Mouse (Mus musculus): ENCODE measurements at regions not wholly inside any gene's neighbourhood (a gene's known extent, or its start where the extent isn't known, plus 50 kb on each side); places are given as distances from the start of the nearest gene placed in this dataset.
A peak's percentile ranks its signal among the peaks of the same experiment; 100 is the strongest.

DNA sequence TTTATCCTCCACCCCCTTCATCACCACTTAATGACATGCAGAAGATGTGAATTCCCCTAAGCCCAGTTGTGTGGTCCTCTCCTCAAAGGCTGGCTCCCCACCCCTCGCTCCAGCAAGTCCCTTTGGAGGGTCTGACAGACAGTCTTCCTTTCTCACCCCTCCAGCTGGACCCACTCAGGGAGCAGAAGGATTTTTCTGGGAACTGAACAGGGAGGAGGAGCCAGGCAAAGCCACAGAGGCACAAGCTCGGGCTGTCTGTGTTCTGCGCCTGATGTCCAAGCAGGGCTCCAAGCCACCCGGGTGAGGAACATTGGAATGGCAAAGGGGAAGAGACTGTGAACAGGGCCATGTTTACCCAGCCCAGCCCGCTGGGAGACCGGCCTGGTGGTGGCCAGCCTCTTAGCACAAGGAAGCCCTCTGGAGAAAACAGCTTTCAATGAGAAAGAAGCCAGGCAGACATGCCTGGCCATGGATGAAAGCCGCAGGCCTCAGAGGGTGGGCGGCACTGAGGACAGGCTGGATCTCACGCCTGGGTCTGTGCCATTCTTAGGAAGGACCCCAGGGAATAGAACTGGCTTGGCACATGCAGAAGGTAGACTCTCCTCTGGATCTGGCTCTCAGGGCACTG, 211.5 kb upstream of the Cxcr4 start:
- no peak for ATAC-seq (ENCODE audit: insufficient number of reproducible peaks, insufficient read depth, low FRiP score, low TSS enrichment)
- H3K27me3 ChIP-seq = 0 out of 2 replicates have a peak, but pooled peaks cover 2% of the 10 kb centered on the region
- H3K9me3 ChIP-seq = no peaks in the 10 kb centered on the region
- no peaks in the 10 kb centered on the region for H3K36me3 ChIP-seq
- no peak overlapping the region for H3K27ac ChIP-seq
- H3K4me1 ChIP-seq = peaks cover 16% of the 10 kb centered on the region
- H3K4me3 ChIP-seq = no peak overlapping the region
- 31% methylated on average over 9 of the region's 9 CpGs for WGBS
- H3K4me2 ChIP-seq (replicated peaks) = 0 out of 2 replicates have a peak overlapping the region, but pooled peaks have one; percentile 11
- H3K9ac ChIP-seq = no peak overlapping the region

DNA sequence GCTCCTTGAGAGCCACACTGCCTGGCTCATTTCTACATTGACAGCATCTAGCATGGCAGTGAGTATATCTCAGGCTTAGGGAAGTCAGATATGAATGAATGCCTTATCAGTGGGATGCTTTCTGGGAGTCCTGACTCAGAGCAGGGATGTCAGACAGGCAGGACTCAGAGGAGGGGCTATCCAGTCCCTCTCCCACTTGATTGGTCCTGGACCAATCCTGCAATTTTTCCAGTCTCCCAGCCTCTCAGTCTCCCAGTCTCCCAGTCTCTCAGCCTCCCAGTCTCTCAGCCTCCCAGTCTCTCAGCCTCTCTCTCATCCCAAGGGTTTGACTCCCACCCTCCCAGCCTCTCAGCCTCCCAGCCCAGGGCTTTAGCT, 211.0 kb upstream of the Cxcr4 start:
- ATAC-seq (ENCODE audit: insufficient number of reproducible peaks, insufficient read depth, low FRiP score, low TSS enrichment) = no peak

DNA sequence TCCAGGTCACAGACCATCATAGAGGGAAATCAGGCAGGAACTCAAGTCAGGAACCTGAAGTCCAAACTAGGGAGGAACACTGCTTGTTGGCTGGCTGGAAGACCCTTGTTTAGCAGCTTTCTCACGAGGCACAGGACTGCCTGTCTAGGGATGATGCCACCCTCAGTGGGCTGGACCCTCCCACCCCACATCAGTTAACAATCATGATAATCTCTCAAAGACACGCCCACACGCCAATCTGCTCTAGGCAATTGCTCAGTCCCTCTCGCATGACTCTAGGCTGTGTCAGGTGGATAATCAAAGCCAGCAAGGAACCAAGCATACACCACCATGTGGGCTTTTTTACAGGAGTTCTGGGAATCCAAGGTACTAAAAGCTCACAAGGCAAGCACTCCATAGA, 206.6 kb upstream of the Cxcr4 start:
- WGBS = 63% methylated on average over 4 of the region's 4 CpGs

More for the DNA sequence above, 211.0 kb upstream of the Cxcr4 start:
- Histone ChIP-seq H3K9me3 (no peaks in the 10 kb centered on the region), H3K36me3 (no peaks in the 10 kb centered on the region), H3K4me1 (peaks cover 16% of the 10 kb centered on the region), H3K9ac (no peak overlapping the region), H3K4me2 (replicated peaks) (no peak overlapping the region), H3K4me3 (no peak overlapping the region), H3K27me3 (0 out of 2 replicates have a peak, but pooled peaks cover 2% of the 10 kb centered on the region), H3K27ac (no peak overlapping the region)

DNA sequence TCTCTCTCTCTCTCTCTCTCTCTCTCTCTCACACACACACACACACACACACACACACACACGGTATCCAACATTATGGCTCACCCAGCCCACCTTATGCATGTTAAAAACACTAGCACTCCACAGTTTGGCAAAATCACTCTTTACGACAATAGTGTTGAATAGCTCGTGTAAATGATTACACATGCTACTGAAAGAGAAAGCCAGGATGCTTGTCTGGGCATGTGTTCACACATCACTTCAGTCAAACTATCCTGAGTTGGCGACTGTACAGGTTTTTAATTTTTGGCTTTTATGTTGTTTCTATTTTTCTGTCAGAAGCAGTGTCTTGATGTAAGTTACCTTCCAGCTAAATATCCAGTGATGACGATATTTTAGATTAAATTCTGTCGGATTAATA, 203.6 kb upstream of the Cxcr4 start:
- H3K4me2 ChIP-seq (replicated peaks) = no peak overlapping the region
- H3K36me3 ChIP-seq = no peaks in the 10 kb centered on the region
- no peaks in the 10 kb centered on the region for H3K4me1 ChIP-seq
- WGBS = 81% methylated on average over 6 of the region's 6 CpGs
- H3K27ac ChIP-seq = no peak overlapping the region
- H3K4me3 ChIP-seq = no peak overlapping the region
- no peaks in the 10 kb centered on the region for H3K27me3 ChIP-seq
- no peaks in the 10 kb centered on the region for H3K9me3 ChIP-seq
- ATAC-seq (ENCODE audit: insufficient number of reproducible peaks, insufficient read depth, low FRiP score, low TSS enrichment) = no peak
- H3K9ac ChIP-seq = no peak overlapping the region

More for the DNA sequence above, 206.6 kb upstream of the Cxcr4 start:
- no peaks in the 10 kb centered on the region for H3K9me3 ChIP-seq
- H3K36me3 ChIP-seq = no peaks in the 10 kb centered on the region
- H3K27me3 ChIP-seq = 0 out of 2 replicates have a peak, but pooled peaks cover 2% of the 10 kb centered on the region
- no peak overlapping the region for H3K27ac ChIP-seq
- no peak overlapping the region for H3K4me2 ChIP-seq (replicated peaks)
- no peak overlapping the region for H3K9ac ChIP-seq
- ATAC-seq (ENCODE audit: insufficient number of reproducible peaks, insufficient read depth, low FRiP score, low TSS enrichment) = no peak; the same call in 1 of the 2 replicates
- no peak overlapping the region for H3K4me3 ChIP-seq
- H3K4me1 ChIP-seq = peaks cover 7% of the 10 kb centered on the region

DNA sequence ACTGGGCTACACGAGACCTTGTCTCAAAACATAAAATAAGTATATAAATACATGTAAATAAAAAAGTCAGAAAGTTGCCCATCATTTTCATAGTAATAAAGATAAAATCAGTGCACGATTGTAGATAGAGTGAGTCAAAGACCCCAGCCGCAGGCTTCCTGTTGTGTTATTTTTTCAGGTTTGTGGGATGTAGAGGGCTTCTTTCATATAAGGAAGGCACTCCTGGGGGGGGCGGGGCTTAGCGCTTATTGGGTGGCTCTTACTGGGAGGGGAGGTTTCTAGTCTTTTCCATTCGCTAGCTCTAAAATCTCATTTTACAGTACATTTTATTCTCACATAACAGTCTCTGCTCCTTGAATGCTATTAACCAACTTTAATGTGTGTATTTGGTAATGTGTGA, 198.8 kb upstream of the Cxcr4 start:
- ATAC-seq (ENCODE audit: insufficient number of reproducible peaks, insufficient read depth, low FRiP score, low TSS enrichment) = no peak

DNA sequence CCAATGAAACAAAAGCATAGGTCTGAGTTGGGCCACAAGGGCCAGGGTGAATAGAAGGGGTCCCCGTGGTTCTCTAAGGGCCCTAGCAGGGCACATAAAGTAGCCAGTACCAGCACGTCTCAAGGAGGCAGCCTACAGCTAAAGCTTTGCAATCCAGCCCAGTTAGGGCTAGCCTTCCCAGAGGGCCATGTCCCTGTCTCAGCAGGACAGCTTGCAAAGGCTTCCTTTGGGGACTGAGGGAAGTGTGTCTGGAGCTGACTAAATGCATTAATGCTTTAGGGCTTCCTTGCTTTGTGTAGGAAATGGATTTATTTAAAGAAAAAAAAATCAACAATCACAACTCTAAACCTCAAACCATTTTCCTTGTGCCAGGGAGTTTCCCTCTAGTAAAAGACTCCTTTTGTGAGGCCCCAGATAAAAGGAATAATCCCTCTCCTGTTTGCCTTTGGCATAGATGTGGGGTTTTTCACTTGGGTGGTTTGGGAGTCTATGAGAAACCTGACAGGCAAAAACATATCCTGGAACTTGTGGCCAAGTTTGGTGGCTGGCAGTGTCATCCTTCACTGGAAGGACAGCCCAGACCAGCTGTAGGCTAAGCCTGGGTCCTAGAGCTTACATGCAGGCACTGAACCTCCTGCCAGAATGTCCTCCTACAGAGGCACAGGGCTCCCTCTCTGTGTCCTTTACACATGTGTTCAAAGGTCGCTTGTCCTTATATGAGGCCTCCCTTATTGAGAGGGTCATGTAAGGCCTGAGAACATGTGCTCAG, 197.7 kb upstream of the Cxcr4 start:
- WGBS = 74% methylated on average over 3 of the region's 3 CpGs
- Histone ChIP-seq H3K36me3 (no peaks in the 10 kb centered on the region), H3K27me3 (no peaks in the 10 kb centered on the region), H3K4me3 (no peak overlapping the region), H3K27ac (no peak overlapping the region), H3K4me2 (replicated peaks) (no peak overlapping the region), H3K4me1 (no peaks in the 10 kb centered on the region), H3K9ac (no peak overlapping the region), H3K9me3 (no peaks in the 10 kb centered on the region)
- no peak for ATAC-seq (ENCODE audit: insufficient number of reproducible peaks, insufficient read depth, low FRiP score, low TSS enrichment)

More for the DNA sequence above, 198.8 kb upstream of the Cxcr4 start:
- H3K4me1 ChIP-seq = no peaks in the 10 kb centered on the region
- H3K4me3 ChIP-seq = no peak overlapping the region
- 90% methylated on average over 6 of the region's 6 CpGs for WGBS
- no peaks in the 10 kb centered on the region for H3K27me3 ChIP-seq
- no peak overlapping the region for H3K4me2 ChIP-seq (replicated peaks)
- no peak overlapping the region for H3K9ac ChIP-seq
- H3K27ac ChIP-seq = no peak overlapping the region
- H3K9me3 ChIP-seq = no peaks in the 10 kb centered on the region
- no peaks in the 10 kb centered on the region for H3K36me3 ChIP-seq

DNA sequence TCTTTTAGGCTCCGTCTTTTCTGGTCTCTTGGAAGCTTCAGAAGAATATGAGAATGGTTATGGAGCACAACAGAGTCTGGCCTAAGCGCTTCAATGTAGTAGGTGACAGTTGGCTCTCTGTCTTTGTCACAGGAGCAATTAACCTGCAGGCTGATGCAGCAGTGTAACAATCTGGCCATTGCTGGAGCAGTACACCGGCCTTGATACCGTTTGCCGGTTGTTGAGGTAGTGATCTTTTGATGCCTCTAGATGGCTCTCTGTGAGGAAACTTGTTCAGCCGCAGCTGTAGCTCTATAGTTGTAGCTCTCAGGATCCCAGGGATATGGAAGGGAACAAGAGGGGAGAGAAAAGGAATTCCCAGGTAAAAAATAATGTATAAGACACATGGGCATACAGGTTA, 196.1 kb upstream of the Cxcr4 start:
- H3K9me3 ChIP-seq = no peaks in the 10 kb centered on the region
- no peak overlapping the region for H3K4me2 ChIP-seq (replicated peaks)
- H3K4me1 ChIP-seq = no peaks in the 10 kb centered on the region
- H3K27me3 ChIP-seq = no peaks in the 10 kb centered on the region
- no peaks in the 10 kb centered on the region for H3K36me3 ChIP-seq
- WGBS = 56% methylated on average over 6 of the region's 6 CpGs
- no peak overlapping the region for H3K4me3 ChIP-seq
- no peak for ATAC-seq (ENCODE audit: insufficient number of reproducible peaks, insufficient read depth, low FRiP score, low TSS enrichment)
- H3K27ac ChIP-seq = no peak overlapping the region
- no peak overlapping the region for H3K9ac ChIP-seq

DNA sequence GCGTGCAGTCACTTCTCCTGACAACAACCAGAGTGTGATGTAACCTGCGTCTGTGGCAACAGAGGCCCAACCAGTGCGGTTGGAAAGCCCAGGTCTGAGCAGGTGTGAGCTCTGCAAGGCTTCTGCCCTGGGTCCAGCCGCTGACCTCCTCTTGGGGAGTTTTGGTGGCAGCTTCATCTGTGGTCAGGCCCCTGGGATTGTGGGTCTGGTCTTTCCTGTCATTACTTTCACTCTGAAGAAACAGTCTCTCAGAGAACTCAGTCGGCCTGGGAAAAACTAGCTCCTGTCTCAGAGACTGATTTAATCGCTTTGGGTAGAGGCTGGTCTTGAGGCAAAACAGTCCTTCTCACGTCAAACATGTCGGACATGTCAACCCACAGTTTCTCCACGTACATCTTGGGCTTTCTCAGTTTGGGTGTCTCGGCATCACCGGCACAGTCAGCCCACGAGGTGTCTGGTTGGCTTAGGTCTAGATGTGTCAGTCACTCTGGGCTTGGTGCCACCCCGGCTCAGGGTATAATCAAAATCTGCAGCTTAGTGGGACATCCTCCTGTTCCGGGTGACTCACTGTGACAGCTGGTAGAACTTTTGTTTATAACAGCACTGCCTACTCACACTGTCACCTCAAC, 195.0 kb upstream of the Cxcr4 start:
- Histone ChIP-seq H3K9ac (no peak overlapping the region), H3K27me3 (no peaks in the 10 kb centered on the region), H3K4me2 (replicated peaks) (no peak overlapping the region), H3K4me1 (no peaks in the 10 kb centered on the region), H3K36me3 (no peaks in the 10 kb centered on the region), H3K27ac (no peak overlapping the region), H3K9me3 (no peaks in the 10 kb centered on the region), H3K4me3 (no peak overlapping the region)
- WGBS = 85% methylated on average over 14 of the region's 14 CpGs
- no peak for ATAC-seq (ENCODE audit: insufficient number of reproducible peaks, insufficient read depth, low FRiP score, low TSS enrichment)

DNA sequence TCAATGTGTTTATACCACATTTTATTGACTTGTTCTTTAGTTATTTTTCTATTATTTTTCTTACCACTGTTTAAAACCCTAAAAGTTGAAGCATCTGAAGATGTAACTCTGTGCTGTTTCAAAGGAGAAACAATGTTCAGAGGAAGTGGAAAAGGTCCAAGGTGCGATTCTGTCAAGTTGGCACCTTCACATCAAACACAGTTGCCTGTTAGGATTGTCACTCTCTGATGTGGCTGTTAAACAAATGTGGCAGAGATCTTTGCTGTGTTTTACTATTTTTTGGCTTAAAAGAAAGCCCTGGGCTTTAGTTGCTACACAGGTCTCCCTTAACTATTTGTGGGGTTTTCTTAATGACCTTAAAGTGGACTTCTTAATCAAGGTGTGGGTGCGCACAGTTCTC, 190.2 kb upstream of the Cxcr4 start:
- WGBS = 86% methylated on average over 2 of the region's 2 CpGs

DNA sequence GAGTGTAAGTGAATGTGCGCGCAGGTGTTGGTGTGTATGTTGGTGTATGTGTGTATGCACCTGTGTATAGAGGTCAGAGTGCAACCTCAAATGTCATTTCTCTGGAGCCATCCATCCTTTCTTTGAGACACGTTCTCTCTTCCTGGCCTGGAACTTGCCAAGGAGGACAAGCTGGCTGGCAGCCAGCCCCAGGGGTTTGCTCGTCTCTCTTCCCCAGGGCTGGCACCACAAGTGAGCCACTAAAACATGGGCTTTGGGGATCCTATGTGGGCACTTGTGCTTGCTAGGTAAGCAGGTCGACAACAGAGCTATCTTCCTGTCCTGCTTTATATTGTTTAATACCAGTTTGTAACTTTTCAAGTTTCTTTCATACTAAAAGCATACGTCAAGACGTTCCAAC, 189.8 kb upstream of the Cxcr4 start:
- Histone ChIP-seq H3K4me1 (no peaks in the 10 kb centered on the region), H3K9me3 (no peaks in the 10 kb centered on the region), H3K4me3 (no peak overlapping the region), H3K4me2 (replicated peaks) (no peak overlapping the region), H3K27me3 (no peaks in the 10 kb centered on the region), H3K36me3 (no peaks in the 10 kb centered on the region), H3K27ac (no peak overlapping the region), H3K9ac (no peak overlapping the region)
- WGBS = 79% methylated on average over 7 of the region's 7 CpGs
- ATAC-seq (ENCODE audit: insufficient number of reproducible peaks, insufficient read depth, low FRiP score, low TSS enrichment) = no peak

More for the DNA sequence above, 190.2 kb upstream of the Cxcr4 start:
- no peak for ATAC-seq (ENCODE audit: insufficient number of reproducible peaks, insufficient read depth, low FRiP score, low TSS enrichment)
- no peaks in the 10 kb centered on the region for H3K9me3 ChIP-seq
- H3K4me2 ChIP-seq (replicated peaks) = no peak overlapping the region
- no peaks in the 10 kb centered on the region for H3K36me3 ChIP-seq
- H3K4me1 ChIP-seq = no peaks in the 10 kb centered on the region
- no peak overlapping the region for H3K9ac ChIP-seq
- no peak overlapping the region for H3K4me3 ChIP-seq
- no peak overlapping the region for H3K27ac ChIP-seq
- H3K27me3 ChIP-seq = no peaks in the 10 kb centered on the region

DNA sequence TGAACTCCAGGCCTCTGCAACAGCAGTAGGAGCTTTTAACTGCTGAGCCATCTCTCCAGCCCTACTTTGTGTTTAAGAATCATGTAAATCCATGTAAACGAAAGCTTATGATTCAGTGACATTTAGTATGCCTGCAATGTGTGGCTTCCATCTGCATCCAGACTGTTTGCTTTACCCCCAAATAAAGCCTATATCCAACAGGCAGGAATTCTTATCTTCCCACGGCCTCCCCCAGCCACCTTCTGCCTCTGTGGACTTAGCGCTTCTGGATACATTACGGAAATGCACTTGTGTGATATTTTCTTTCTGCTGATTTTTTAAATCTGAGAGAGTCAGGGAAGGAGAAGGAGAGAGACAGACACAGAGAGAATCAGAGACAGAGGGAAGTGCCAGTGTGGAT, 189.2 kb upstream of the Cxcr4 start:
- H3K4me1 ChIP-seq = no peaks in the 10 kb centered on the region
- no peaks in the 10 kb centered on the region for H3K27me3 ChIP-seq

DNA sequence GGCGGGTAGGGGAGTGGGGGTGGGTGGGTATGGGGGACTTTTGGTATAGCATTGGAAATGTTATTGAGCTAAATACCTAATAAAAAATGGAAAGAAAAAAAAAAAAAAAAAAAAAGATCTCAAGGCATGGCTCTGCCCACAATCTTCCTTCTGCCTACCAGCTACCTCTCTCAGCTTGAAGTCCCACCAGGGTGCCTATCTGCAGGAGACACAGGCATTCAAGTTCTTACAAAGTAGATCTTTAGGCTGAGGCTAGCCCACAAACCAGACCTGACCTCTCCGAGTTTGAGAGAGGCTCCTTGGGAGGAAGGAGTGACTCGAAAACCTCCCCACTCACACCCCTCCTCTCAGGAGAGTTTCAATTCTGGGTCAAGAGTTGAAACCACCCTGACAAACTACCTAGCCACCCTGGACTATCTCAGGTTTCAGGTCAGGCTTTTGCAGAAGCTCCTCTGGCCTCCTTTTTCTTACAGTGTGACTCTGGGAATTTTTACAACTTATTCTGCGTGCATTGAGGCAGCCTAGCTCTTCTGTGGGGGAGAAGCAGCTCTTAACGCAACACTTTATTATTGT, 187.6 kb upstream of the Cxcr4 start:
- whole genome bisulfite sequencing = 79% methylated on average over 5 of the region's 5 CpGs
- no peaks in the 10 kb centered on the region for H3K9me3 ChIP-seq
- no peak overlapping the region for H3K4me3 ChIP-seq
- no peaks in the 10 kb centered on the region for H3K27me3 ChIP-seq
- H3K9ac ChIP-seq = no peak overlapping the region
- H3K27ac ChIP-seq = no peak overlapping the region
- no peak overlapping the region for H3K4me2 ChIP-seq (replicated peaks)
- no peak for ATAC-seq (ENCODE audit: insufficient number of reproducible peaks, insufficient read depth, low FRiP score, low TSS enrichment)
- H3K4me1 ChIP-seq = no peaks in the 10 kb centered on the region
- no peaks in the 10 kb centered on the region for H3K36me3 ChIP-seq

More for the DNA sequence above, 189.2 kb upstream of the Cxcr4 start:
- H3K4me3 ChIP-seq = no peak overlapping the region
- no peaks in the 10 kb centered on the region for H3K9me3 ChIP-seq
- H3K27ac ChIP-seq = no peak overlapping the region
- 85% methylated on average over 4 of the region's 4 CpGs for WGBS
- H3K4me2 ChIP-seq (replicated peaks) = no peak overlapping the region
- ATAC-seq (ENCODE audit: insufficient number of reproducible peaks, insufficient read depth, low FRiP score, low TSS enrichment) = no peak
- no peaks in the 10 kb centered on the region for H3K36me3 ChIP-seq
- H3K9ac ChIP-seq = no peak overlapping the region

Measured in embryonic facial prominence, embryonic 12.5 days (tissue).